Mouse (Mus musculus) embryonic facial prominence, embryonic 10.5 days (tissue): Measurements from ENCODE around the gene Swap70. TPM values are rescaled to one million over a fixed set of nuclear protein-coding genes. Genes with fewer than 3 reads are reported as not detected.

Experiments
- DNase-seq: peaks from one replicate; pipeline ENCODE4 v3.0.0-alpha.2; 2017; ENCODE audit warnings: low spot score
- H3K27ac ChIP-seq: fragments of 300-500 bp; sonication (generic); replicated peaks from 2 replicates; pipeline ENCODE4 v1.5.1; 2016; ENCODE audit warnings: mild to moderate bottlenecking
- H3K27me3 ChIP-seq: fragments of 300-500 bp; sonication (generic); replicated peaks from 2 replicates; pipeline ENCODE4 v1.6.1; 2016; ENCODE audit warnings: low read depth, mild to moderate bottlenecking; ENCODE audit not compliant: poor library complexity, severe bottlenecking
- H3K36me3 ChIP-seq: fragments of 300-500 bp; sonication (generic); replicated peaks from 2 replicates; pipeline ENCODE4 v1.6.1; 2016; ENCODE audit warnings: mild to moderate bottlenecking, moderate library complexity
- H3K4me1 ChIP-seq: fragments of 300-500 bp; sonication (generic); 2 replicates; pipeline ENCODE4 v1.6.1; 2016
- H3K4me3 ChIP-seq: fragments of 300-500 bp; sonication (generic); 2 replicates; pipeline ENCODE4 v1.5.1; 2016; ENCODE audit warnings: mild to moderate bottlenecking, moderate library complexity
- H3K9me3 ChIP-seq: fragments of 300-500 bp; sonication (generic); 2 replicates; pipeline ENCODE4 v1.6.1; 2016; ENCODE audit warnings: mild to moderate bottlenecking
- WGBS: fragments of 180-500 bp; shearing (Covaris S2); methylation state at CpG from one replicate; pipeline ENCODE4 v1.1.7; 2016; 5-methylcytosine and 5-hydroxymethylcytosine counted together
- polyA plus RNA-seq: library from polyadenylated mRNA; unstranded; fragments of >200 nt; fragmentation: Nextera tagmentation; extraction: Ambion mirVana; gene quantifications from 2 replicates; pipeline ENCODE4 v1.2.1, GENCODE M21; 2016

Gene Swap70
- polyA plus RNA-seq, 1 experiment from 2014 or later, result 30.7 TPM

DNA sequence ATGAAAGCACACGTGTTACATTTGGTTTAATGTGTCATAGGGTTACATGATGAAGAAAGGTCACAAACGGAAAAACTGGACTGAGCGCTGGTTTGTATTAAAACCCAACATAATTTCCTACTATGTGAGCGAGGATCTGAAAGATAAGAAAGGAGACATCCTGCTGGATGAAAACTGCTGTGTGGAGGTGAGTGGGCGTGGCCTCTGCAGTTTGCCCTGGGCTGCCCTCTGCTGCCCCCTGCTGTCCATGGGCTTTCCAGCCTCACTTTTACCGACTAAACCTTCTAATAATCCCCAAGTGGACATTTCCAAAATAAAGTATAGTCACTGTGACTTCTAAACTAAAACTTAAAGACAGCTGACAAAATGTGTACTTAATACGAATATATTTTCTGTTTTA, 44.3 kb downstream of the Swap70 start:
- Histone ChIP-seq H3K4me3 (no peak overlapping the region), H3K27me3 (no peaks in the 10 kb centered on the region), H3K36me3 (peaks cover 23% of the 10 kb centered on the region), H3K27ac (no peak overlapping the region), H3K9me3 (no peaks in the 10 kb centered on the region), H3K4me1 (0 out of 2 replicates have a peak, but pooled peaks cover 4% of the 10 kb centered on the region)
- DNase-seq, result peak; percentile 88
- 33% methylated on average over 7 of the region's 7 CpGs for WGBS

DNA sequence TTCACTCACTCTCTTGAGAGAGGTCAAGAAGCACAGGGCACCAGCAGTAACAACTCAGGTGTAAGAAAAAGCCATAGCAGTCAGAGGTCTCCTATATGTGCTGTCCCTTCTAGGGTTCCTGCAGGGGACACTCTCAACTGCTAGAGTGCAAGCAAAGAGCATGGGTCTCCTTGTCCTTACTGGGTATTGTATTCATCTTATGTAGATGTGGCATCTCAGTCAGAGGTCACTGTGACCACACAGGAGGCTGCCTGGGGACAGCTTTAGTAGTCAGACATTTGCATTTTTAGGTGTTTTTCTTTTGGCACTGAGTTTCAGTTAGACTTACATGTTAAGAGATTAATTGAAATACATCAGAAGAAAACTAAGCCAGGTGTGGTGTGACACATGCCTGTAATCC, 45.5 kb downstream of the Swap70 start:
- H3K4me3 ChIP-seq, result no peak overlapping the region
- H3K4me1 ChIP-seq, result peaks cover 6% of the 10 kb centered on the region; the same call in 1 of the 2 replicates
- no peak overlapping the region for H3K27ac ChIP-seq
- peaks cover 27% of the 10 kb centered on the region for H3K36me3 ChIP-seq
- H3K27me3 ChIP-seq, result no peaks in the 10 kb centered on the region
- no peaks in the 10 kb centered on the region for H3K9me3 ChIP-seq
- DNase-seq, result no peak

DNA sequence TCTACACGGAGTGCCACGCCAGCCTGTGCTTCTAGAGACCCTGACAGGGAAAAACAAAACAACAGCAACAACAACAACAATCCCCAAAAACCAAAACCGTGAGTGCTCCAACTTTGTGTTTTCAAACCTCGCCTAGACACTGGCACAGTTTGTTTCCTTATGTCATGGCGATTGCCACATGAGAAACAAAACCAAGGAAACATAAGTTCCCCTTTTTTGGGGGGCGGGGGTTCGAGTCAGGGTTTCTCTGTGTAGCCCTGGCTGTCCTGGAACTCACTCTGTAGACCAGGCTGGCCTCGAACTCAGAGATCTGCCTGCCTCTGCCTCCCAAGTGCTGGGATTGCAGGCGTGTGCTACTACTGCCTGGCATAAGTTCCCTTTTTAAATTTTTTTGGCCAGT, 46.5 kb downstream of the Swap70 start:
- Histone ChIP-seq H3K36me3 (peaks cover 32% of the 10 kb centered on the region), H3K27me3 (no peaks in the 10 kb centered on the region), H3K27ac (no peak overlapping the region), H3K4me3 (no peak overlapping the region), H3K4me1 (peaks cover 10% of the 10 kb centered on the region; the same call in 1 of the 2 replicates), H3K9me3 (no peaks in the 10 kb centered on the region)
- no peak for DNase-seq
- WGBS, result 94% methylated on average over 9 of the region's 9 CpGs

DNA sequence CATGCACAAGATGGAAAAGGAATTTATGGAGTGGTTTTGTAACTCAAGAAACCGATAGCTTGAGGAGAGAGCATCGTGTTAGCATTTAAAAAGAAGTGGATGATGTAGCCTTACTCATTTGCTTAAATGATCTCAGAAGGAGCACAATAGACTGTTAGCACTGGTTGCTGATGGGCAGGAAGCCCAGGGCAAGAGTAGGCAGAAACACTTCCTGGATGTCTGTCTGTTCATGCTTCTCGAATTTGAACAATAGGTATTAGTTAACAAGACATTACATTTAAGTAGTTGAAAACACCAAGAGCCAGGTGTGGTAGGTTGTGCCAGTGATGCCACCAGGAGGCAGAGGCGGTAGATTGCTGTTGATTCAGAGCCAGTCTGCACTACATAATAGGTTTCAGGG, 47.0 kb downstream of the Swap70 start:
- DNase-seq, result no peak
- WGBS, result 85% methylated on average over 4 of the region's 4 CpGs

GRCm38 (mm10) chr7:110269777-110270176, 48.3 kb downstream of the Swap70 start:
- Histone ChIP-seq H3K27ac (no peak overlapping the region), H3K4me1 (peaks cover 10% of the 10 kb centered on the region; the same call in 1 of the 2 replicates), H3K4me3 (no peak overlapping the region), H3K36me3 (peaks cover 49% of the 10 kb centered on the region), H3K27me3 (no peaks in the 10 kb centered on the region), H3K9me3 (no peaks in the 10 kb centered on the region)
- no peak for DNase-seq
- WGBS, result 89% methylated on average over 14 of the region's 14 CpGs

More for the DNA sequence above, 47.0 kb downstream of the Swap70 start:
- Histone ChIP-seq H3K36me3 (peaks cover 36% of the 10 kb centered on the region), H3K27ac (no peak overlapping the region), H3K9me3 (no peaks in the 10 kb centered on the region), H3K27me3 (no peaks in the 10 kb centered on the region), H3K4me3 (no peak overlapping the region), H3K4me1 (peaks cover 10% of the 10 kb centered on the region; the same call in 1 of the 2 replicates)

GRCm38 (mm10) chr7:110270455-110270854, 48.9 kb downstream of the Swap70 start:
- Histone ChIP-seq H3K27me3 (no peaks in the 10 kb centered on the region), H3K27ac (no peak overlapping the region), H3K4me1 (peaks cover 10% of the 10 kb centered on the region; the same call in 1 of the 2 replicates), H3K36me3 (peaks cover 55% of the 10 kb centered on the region), H3K9me3 (no peaks in the 10 kb centered on the region), H3K4me3 (no peak overlapping the region)
- no peak for DNase-seq
- 92% methylated on average over 7 of the region's 7 CpGs for WGBS

GRCm38 (mm10) chr7:110271814-110272213, 50.3 kb downstream of the Swap70 start:
- H3K4me3 ChIP-seq, result no peak overlapping the region
- H3K36me3 ChIP-seq, result peaks cover 68% of the 10 kb centered on the region
- peaks cover 10% of the 10 kb centered on the region; the same call in 1 of the 2 replicates for H3K4me1 ChIP-seq
- no peaks in the 10 kb centered on the region for H3K27me3 ChIP-seq
- peak overlapping the region; percentile 44; the same call in 1 of the 2 replicates for H3K27ac ChIP-seq
- WGBS, result 73% methylated on average over 9 of the region's 9 CpGs
- no peaks in the 10 kb centered on the region for H3K9me3 ChIP-seq
- no peak for DNase-seq

DNA sequence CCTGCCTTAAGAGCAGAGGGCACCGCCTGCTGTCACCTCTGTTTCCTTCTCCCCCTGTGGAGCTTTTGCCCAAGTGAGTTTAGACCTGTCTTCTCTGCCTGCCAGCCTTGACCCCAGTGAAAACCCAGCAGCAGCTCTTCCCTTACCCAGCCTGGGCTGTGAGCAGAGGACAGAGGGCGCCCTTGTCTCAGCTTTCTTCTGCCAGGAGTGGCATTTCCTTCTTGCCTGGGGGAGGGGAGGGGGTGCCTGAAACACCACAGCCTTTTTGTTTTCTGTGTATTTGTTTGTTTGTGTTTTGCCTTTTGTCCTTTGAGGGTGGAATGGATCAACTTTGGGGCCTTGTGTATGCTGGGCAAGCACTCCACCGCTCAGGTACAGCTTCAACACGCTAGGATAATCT, 50.9 kb downstream of the Swap70 start:
- no peak for DNase-seq
- no peak overlapping the region for H3K4me3 ChIP-seq
- peaks cover 71% of the 10 kb centered on the region for H3K36me3 ChIP-seq
- H3K9me3 ChIP-seq, result no peaks in the 10 kb centered on the region
- WGBS, result 60% methylated on average over 4 of the region's 4 CpGs
- peaks cover 10% of the 10 kb centered on the region; the same call in 1 of the 2 replicates for H3K4me1 ChIP-seq
- H3K27ac ChIP-seq, result peak overlapping the region; percentile 44; the same call in 1 of the 2 replicates
- no peaks in the 10 kb centered on the region for H3K27me3 ChIP-seq

DNA sequence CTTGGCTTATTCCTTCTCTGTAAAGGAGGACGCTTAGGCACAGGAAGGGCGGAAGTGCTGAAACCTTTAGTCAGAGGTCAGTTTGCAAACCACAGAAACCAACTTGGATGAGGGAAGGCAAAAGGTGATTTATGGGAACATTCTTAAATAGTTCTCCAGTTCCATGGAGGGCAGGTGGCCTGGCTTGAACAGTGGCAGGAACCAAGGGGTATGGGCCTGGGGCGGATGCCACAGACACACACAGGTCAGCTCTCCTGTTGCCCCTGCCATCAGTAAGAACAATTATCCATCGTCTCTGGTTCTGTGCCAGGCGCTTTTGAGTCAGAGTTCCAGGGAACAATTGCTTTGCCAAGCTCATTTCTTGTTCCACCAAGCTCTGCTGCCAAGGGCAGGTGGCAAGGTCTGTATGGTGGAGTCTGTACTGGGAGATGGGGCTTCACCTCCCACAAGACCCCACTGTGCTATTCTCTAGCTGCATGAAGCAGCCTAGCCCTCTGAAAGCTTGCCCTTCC, 56.3 kb downstream of the Swap70 start:
- Histone ChIP-seq H3K36me3 (peaks cover 93% of the 10 kb centered on the region), H3K27me3 (no peaks in the 10 kb centered on the region), H3K27ac (no peak overlapping the region), H3K9me3 (no peaks in the 10 kb centered on the region), H3K4me1 (no peaks in the 10 kb centered on the region), H3K4me3 (no peak overlapping the region)
- 89% methylated on average over 5 of the region's 5 CpGs for WGBS
- DNase-seq, result no peak

- no peak overlapping the region for H3K4me3 ChIP-seq
- H3K4me1 ChIP-seq, result no peaks in the 10 kb centered on the region
- H3K27me3 ChIP-seq, result no peaks in the 10 kb centered on the region
- WGBS, result 93% methylated on average over 4 of the region's 4 CpGs
- H3K36me3 ChIP-seq, result peaks cover 83% of the 10 kb centered on the region
- no peak overlapping the region for H3K27ac ChIP-seq
- no peak for DNase-seq
- H3K9me3 ChIP-seq, result no peaks in the 10 kb centered on the region
These were observed 57.7 kb downstream of the Swap70 start for GRCm38 (mm10) chr7:110279183-110279582.

DNA sequence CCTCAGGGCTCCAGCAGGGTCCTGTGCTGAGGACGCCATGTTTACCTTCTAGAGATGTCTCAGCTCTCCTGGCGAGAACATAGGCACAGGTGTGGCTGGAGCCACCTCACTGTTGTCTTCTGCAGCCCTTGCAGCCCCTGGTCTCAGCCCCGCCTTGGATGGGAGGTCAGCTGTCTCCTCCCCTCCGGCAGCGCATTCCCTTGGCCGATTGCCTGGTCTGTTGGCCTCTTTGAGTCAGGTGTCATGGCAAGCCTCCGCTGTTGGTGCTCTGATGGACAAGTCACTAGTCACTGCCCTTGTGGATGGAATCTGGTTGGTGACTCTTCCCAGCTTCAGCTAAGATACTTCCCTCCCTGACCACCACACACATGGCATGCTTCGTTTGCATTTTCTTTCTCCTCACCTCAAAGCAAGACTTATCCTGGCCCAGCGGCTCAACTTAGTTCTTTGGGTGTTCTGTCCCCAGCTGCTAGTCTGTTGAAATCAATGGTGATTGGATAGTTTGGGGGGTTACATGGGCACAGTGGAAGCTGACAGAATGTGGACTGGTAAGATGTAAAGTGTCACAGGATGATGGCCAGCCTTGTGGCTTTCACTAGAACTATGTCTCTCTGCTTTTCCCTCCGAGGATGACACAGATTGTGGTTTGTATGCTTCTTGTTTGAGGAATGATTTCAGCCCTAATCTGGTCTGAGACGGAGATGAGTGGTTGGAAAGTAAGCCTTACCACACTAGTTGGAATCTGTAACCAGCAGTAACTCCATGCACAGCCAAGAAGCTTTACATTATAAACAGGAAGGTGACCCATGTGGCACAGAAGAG, 60.1 kb downstream of the Swap70 start:
- Histone ChIP-seq H3K36me3 (peaks cover 59% of the 10 kb centered on the region), H3K27me3 (no peaks in the 10 kb centered on the region), H3K4me3 (no peak overlapping the region), H3K4me1 (no peaks in the 10 kb centered on the region), H3K9me3 (no peaks in the 10 kb centered on the region), H3K27ac (no peak overlapping the region)
- no peak for DNase-seq
- 89% methylated on average over 11 of the region's 11 CpGs for WGBS

- DNase-seq, result no peak
- WGBS, result 87% methylated on average over 11 of the region's 11 CpGs
- Histone ChIP-seq H3K27me3 (no peaks in the 10 kb centered on the region), H3K36me3 (peaks cover 49% of the 10 kb centered on the region), H3K4me3 (no peak overlapping the region), H3K4me1 (peaks cover 9% of the 10 kb centered on the region), H3K27ac (no peak overlapping the region), H3K9me3 (no peaks in the 10 kb centered on the region)
These were observed 61.3 kb downstream of the Swap70 start for GRCm38 (mm10) chr7:110282797-110283196.
